Mouse (Mus musculus) hindbrain, postnatal 0 days (tissue): ENCODE data around the gene Dusp7. TPM values are rescaled to one million over a fixed set of nuclear protein-coding genes. Genes with fewer than 3 reads are reported as not detected.

Source experiments
- ATAC-seq: fragments of 200-750 bp; cut with Nextera tagmentation; 2 replicates; pipeline ENCODE4 v1.8.0; 2017; ENCODE audit warnings: mild to moderate bottlenecking, moderate TSS enrichment, moderate library complexity
- DNase-seq: peaks from one replicate; pipeline ENCODE4 v3.0.0-alpha.2; 2015; ENCODE audit warnings: low spot score
- H3K27ac ChIP-seq: fragments of 300-500 bp; sonication (generic); 2 replicates; pipeline ENCODE4 v1.5.1; 2014; ENCODE audit warnings: mild to moderate bottlenecking
- H3K27me3 ChIP-seq: fragments of 300-500 bp; sonication (generic); 2 replicates; pipeline ENCODE4 v1.6.1; 2014; ENCODE audit warnings: low read length, mixed read lengths; ENCODE audit not compliant: insufficient read depth
- H3K36me3 ChIP-seq: fragments of 300-500 bp; sonication (generic); 2 replicates; pipeline ENCODE4 v1.6.1; 2014; ENCODE audit warnings: low read length, mixed read lengths; ENCODE audit not compliant: insufficient read depth
- H3K4me1 ChIP-seq: fragments of 300-500 bp; sonication (generic); 2 replicates; pipeline ENCODE4 v1.6.1; 2014; ENCODE audit warnings: antibody characterized with exemption, low read length, mixed read lengths; ENCODE audit not compliant: insufficient read depth
- H3K4me2 ChIP-seq: fragments of 300-500 bp; sonication (generic); 2 replicates; pipeline ENCODE4 v1.6.1; 2014; ENCODE audit warnings: low read depth, mild to moderate bottlenecking, low read length, moderate library complexity, mixed read lengths
- H3K4me3 ChIP-seq: fragments of 300-500 bp; sonication (generic); 2 replicates; pipeline ENCODE4 v1.5.1; 2014; ENCODE audit warnings: low read length
- H3K9ac ChIP-seq: fragments of 300-500 bp; sonication (generic); replicated peaks from 2 replicates; pipeline ENCODE4 v1.6.1; 2014; ENCODE audit warnings: mild to moderate bottlenecking, low read length, moderate library complexity, mixed read lengths
- H3K9me3 ChIP-seq: fragments of 300-500 bp; sonication (generic); 2 replicates; pipeline ENCODE4 v1.6.1; 2016; ENCODE audit warnings: low read length, mixed read lengths
- CTCF ChIP-seq: IDR thresholded peaks from 2 replicates; pipeline ENCODE4 v1.5.1; 2016; ENCODE audit warnings: antibody characterized with exemption, control low read depth, low read depth
- WGBS: fragments of 180-500 bp; shearing (Covaris S2); extraction: QIAGEN DNeasy Blood & Tissue Kit; methylation state at CpG from one replicate; pipeline ENCODE4 v1.1.7; 2014; 5-methylcytosine and 5-hydroxymethylcytosine counted together
- polyA plus RNA-seq: library from polyadenylated mRNA; unstranded; fragments of >200 nt; fragmentation: Nextera tagmentation; extraction: Ambion mirVana; gene quantifications from 2 replicates; pipeline ENCODE4 v1.2.1, GENCODE M21; 2015
- total RNA-seq: library from RNA; depleted of rRNA; stranded (reverse); fragments of >200 nt; gene quantifications from 2 replicates; pipeline ENCODE4 v1.2.3, GENCODE M21; 2014

Gene Dusp7
- total and polyA plus RNA-seq, 2 experiments from 2014 or later = 13.7 to 66.4 TPM

GRCm38 (mm10) chr9:106369801-106370485 lies 1.5 kb downstream of the Dusp7 start:
- peaks cover 13% of the 10 kb centered on the region for H3K36me3 ChIP-seq
- no peaks in the 10 kb centered on the region for H3K27me3 ChIP-seq
- peak; percentile 55 for DNase-seq
- 7% methylated on average over 11 of the region's 11 CpGs for WGBS
- H3K4me2 ChIP-seq = peak overlapping the region; percentile 98
- no peaks in the 10 kb centered on the region for H3K9me3 ChIP-seq
- peaks cover 24% of the 10 kb centered on the region for H3K4me1 ChIP-seq
- peak overlapping the region; percentile 83 for H3K9ac ChIP-seq
- H3K4me3 ChIP-seq = peak overlapping the region; percentile 78
- no peak for ATAC-seq
- TF ChIP-seq CTCF = no peak
- H3K27ac ChIP-seq = peak overlapping the region; percentile 98

- Histone ChIP-seq H3K27me3 (no peaks in the 10 kb centered on the region), H3K36me3 (peaks cover 15% of the 10 kb centered on the region), H3K9me3 (no peaks in the 10 kb centered on the region), H3K9ac (peak overlapping the region; percentile 83), H3K27ac (peak overlapping the region; percentile 36; the same call in 1 of the 2 replicates), H3K4me1 (peaks cover 24% of the 10 kb centered on the region), H3K4me3 (peak overlapping the region; percentile 78), H3K4me2 (peak overlapping the region; percentile 98)
- no peak for TF ChIP-seq CTCF
- ATAC-seq (no peak), DNase-seq (no peak)
- 83% methylated on average over 30 of the region's 30 CpGs for WGBS
Observed at GRCm38 (mm10) chr9:106370620-106371383, 2.4 kb downstream of the Dusp7 start.

- 61% methylated on average over 6 of the region's 6 CpGs for WGBS
- TF ChIP-seq CTCF = no peak
- no peaks in the 10 kb centered on the region for H3K9me3 ChIP-seq
- no peaks in the 10 kb centered on the region for H3K27me3 ChIP-seq
- H3K9ac ChIP-seq = peak overlapping the region; percentile 33
- H3K4me3 ChIP-seq = no peak overlapping the region; the same call in 1 of the 2 replicates
- peak overlapping the region; percentile 36; the same call in 1 of the 2 replicates for H3K27ac ChIP-seq
- ATAC-seq = no peak
- peaks cover 16% of the 10 kb centered on the region for H3K36me3 ChIP-seq
- DNase-seq = no peak
- H3K4me2 ChIP-seq = peak overlapping the region; percentile 98
- peaks cover 24% of the 10 kb centered on the region for H3K4me1 ChIP-seq
Observed at GRCm38 (mm10) chr9:106371384-106371671, 2.9 kb downstream of the Dusp7 start.

- 0 out of 2 replicates have a peak overlapping the region, but pooled peaks have one; percentile 4 for H3K4me3 ChIP-seq
- no peak for ATAC-seq
Observed at GRCm38 (mm10) chr9:106371776-106372175, 3.3 kb downstream of the Dusp7 start.

GRCm38 (mm10) chr9:106372431-106373412 lies 4.3 kb downstream of the Dusp7 start:
- ATAC-seq (no peak), DNase-seq (no peak)
- no peaks in the 10 kb centered on the region for H3K9me3 ChIP-seq
- H3K27me3 ChIP-seq = no peaks in the 10 kb centered on the region
- H3K27ac ChIP-seq = no peak overlapping the region
- peak overlapping the region; percentile 98 for H3K4me2 ChIP-seq
- H3K36me3 ChIP-seq = peaks cover 20% of the 10 kb centered on the region
- 91% methylated on average over 11 of the region's 11 CpGs for WGBS
- no peak overlapping the region for H3K4me3 ChIP-seq
- TF ChIP-seq CTCF = no peak
- H3K9ac ChIP-seq = peak overlapping the region; percentile 9; the same call in 1 of the 2 replicates
- peaks cover 18% of the 10 kb centered on the region for H3K4me1 ChIP-seq

More at GRCm38 (mm10) chr9:106371776-106372175, 3.3 kb downstream of the Dusp7 start:
- Histone ChIP-seq H3K9ac (peak overlapping the region; percentile 33), H3K9me3 (no peaks in the 10 kb centered on the region), H3K4me1 (peaks cover 24% of the 10 kb centered on the region), H3K27ac (peak overlapping the region; percentile 36; the same call in 1 of the 2 replicates), H3K27me3 (no peaks in the 10 kb centered on the region), H3K36me3 (peaks cover 16% of the 10 kb centered on the region), H3K4me2 (peak overlapping the region; percentile 98)
- peak; percentile 22 for DNase-seq
- WGBS = 35% methylated on average over 6 of the region's 6 CpGs
- TF ChIP-seq CTCF = no peak

GRCm38 (mm10) chr9:106373973-106374372 lies 5.5 kb downstream of the Dusp7 start:
- Histone ChIP-seq H3K4me2 (no peak overlapping the region), H3K4me1 (peaks cover 18% of the 10 kb centered on the region), H3K36me3 (peaks cover 20% of the 10 kb centered on the region), H3K4me3 (no peak overlapping the region), H3K9me3 (no peaks in the 10 kb centered on the region), H3K27me3 (no peaks in the 10 kb centered on the region), H3K9ac (no peak overlapping the region), H3K27ac (no peak overlapping the region)
- no peak for ATAC-seq
- no peak for DNase-seq
- WGBS = 68% methylated on average over 7 of the region's 7 CpGs
- TF ChIP-seq CTCF = no peak
